Mouse (Mus musculus) urinary bladder, postnatal 10 days (tissue): ENCODE results near the gene Mettl1.

Experiments used
- DNase-seq: peaks from one replicate; pipeline ENCODE4 v3.0.0; 2022; ENCODE audit warnings: low spot score

The Mettl1 gene

GRCm38 (mm10) chr10:127085052-127085451 is 43.8 kb downstream of the Mettl1 start:
- no peak for DNase-seq

GRCm38 (mm10) chr10:127085633-127086032 is 44.4 kb downstream of the Mettl1 start:
- DNase-seq: no peak

DNA sequence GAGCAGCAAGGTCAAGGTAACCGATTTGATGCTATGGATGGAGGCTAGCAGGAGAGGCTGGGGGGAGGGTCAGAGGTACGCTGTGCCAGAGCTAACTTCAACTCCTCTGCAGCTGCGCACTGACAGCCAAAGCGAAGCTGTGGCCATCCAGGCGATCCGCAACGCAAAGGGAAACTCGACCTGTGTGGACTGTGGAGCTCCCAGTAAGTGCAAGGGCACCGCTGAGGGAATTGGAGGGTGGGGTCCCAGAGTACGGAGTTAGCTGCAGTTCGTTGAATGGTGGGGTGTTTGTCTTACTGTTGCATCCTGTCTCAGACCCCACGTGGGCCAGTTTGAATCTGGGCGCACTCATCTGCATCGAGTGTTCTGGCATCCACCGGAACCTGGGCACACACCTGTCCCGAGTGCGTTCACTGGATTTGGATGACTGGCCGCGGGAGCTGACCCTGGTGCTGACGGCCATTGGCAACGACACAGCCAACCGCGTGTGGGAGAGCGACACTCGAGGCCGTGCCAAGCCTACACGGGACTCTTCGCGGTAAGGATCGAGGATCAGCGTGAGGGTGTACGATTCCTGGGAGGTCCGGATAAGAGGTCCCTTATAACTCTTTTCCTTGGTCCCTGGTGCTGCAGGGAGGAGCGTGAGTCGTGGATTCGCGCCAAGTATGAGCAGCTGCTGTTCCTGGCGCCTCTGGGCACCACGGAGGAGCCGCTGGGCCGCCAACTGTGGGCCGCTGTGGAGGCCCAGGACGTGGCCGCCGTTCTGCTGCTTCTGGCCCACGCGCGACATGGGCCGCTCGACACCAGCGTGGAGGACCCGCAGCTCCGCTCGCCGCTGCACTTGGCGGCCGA is 49.6 kb downstream of the Mettl1 start:
- DNase-seq: no peak

DNA sequence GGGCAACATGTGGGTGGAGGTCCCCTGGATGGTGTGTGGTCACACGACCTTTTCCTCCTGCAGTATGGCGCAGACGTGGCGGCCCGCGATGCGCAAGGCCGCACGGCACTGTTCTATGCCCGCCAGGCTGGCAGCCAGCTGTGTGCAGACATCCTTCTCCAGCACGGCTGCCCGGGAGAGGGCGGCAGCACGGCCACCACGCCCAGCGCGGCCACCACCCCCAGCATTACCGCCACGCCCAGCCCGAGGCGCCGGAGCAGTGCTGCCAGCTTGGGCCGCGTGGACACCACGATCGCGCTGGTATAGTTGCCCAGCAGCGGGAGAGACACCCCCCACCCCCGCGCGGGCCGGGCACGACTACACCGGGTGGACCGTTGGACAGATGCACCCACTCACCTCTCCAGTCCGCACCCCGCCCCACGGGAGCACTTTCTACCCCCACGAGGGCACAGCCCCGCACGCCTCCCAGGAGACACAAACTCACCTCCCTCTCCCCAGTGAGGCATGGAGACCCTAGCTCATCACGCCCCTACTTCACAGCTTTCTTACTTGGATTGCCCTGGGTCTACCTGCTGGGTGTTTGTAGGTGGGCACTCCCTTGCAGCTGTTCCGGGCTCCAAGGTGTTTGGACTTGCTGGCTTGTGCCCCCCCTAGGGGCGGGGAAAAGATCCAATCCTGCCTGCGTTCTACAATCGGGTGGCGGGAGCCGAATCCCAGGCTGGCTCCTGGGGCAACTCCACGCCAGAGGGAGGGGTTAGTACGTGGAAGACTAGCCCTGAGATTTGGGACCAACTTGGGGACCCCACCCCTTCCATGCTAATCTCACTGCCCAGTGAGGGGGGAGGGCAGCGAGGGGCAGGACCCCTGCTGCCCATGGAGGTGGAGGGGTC is 50.5 kb downstream of the Mettl1 start:
- no peak for DNase-seq

DNA sequence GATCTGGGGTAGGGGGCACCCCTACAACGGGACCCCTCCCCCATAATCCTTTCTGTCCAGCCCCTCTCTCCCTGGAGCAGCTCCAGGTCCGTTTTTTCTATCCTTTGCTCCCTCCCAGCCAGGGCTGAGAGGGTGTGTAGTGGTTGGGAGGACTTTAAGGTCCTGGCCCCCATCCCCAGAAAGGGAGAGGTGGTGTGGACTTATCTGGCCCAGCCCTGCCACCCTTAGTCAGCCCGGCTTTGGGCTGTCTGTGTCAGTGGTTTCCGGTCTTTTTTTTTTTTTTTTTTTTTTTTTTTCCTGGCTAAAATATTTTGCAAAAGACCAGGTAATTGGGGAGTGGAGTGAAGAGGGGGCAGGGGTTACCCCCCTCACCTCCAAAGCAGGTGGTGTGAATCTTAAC is 51.5 kb downstream of the Mettl1 start:
- no peak for DNase-seq

GRCm38 (mm10) chr10:127094382-127094802 is 53.2 kb downstream of the Mettl1 start:
- no peak for DNase-seq
